Mouse (Mus musculus) erythroblast, embryonic 14.5 days (primary cell): Measurements from ENCODE around the gene Olr1.

Source experiments
- GATA1 ChIP-seq: IDR thresholded peaks from 2 replicates; pipeline ENCODE4 v1.6.1; 2012; ENCODE audit warnings: low read length, inconsistent platforms, mixed read lengths
- TAL1 ChIP-seq: IDR thresholded peaks from 3 replicates; pipeline ENCODE4 v1.6.1; 2012; ENCODE audit warnings: low read length, inconsistent platforms, mixed read lengths

DNA sequence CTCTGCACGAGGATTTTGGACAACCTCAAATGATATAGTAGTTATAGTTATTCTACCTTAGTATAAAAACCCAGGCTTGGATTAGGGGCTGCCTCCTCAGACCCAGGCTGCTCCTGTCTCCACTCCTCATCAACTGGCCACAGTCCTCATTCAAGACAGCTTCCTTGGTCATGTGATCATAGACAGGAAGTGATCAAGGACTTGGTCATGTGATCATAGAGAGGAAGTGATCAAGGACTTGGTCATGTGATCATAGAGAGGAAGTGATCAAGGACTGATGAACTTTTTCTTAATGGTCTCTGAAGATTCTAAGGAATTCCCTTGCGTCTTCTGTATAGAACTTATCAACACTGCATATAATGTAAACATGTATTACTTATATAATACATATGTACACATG is 40.3 kb upstream of the Olr1 start:
- TF ChIP-seq GATA1 (no peak), TAL1 (no peak)
